Mouse (Mus musculus) mouse trophoblast stem cell (cell line): ENCODE measurements around the gene Actn2.

ENCODE experiments used
- in situ Hi-C, 2 experiments: fragments of 300-500 bp; cut with MseI, MboI; formaldehyde crosslinking; loops; 2 replicates in 1 of 2; 3 replicates in 1 of 2; pipeline ENCODE4 v1.15.1; 2025

Actn2 gene

DNA sequence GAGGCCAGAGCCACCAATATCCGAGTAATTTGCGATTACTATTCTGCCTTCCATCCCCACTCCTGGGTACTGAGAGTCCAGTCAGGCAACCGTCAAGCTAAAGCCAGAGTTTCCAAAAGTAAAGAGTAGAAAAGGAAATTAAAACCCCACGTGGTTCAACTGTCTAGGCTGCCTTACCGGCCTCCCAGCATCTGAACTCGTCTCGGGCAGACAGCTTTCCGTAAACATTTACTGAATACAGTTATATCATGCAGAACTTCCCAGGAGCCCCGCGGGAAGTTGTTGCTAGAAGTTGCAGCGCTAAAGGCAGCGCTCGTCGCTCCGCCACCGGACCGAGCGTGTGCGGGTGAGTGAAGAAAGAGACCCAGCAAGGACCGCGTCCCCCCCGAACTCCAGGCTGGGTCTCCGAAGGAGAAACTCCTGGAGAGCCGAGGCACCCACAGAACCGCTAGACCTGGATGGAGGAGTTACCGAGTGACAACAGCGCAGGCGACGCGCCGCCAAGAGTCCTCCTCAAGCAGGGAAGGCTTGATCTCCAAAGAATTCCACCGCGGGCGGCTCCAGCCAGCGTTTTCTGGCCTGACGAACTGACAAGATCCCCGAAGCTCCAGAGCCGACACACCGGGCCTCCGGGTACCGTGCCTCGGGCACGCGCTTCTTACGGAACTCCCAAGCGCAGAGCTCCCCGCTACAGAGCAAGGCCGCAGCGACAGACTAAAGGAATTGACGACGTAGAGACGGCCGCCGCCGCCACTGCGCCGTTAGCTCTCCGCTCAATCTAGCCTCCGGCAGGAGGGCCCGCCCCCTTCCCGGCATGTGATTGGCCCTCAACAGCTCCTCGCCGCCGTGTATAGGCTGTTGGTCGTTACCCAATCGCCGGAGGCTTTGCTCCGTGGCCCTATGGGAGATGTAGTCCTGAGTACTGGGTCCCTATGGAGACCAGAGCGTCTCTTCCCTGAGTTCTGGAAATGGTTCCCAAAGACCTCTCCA lies 82.9 kb downstream of the Actn2 start, which contains the start of gene Mtr:
TSS of gene Mtr (minus strand) at position 723 of the 990 bp plus-strand sequence.
- in situ Hi-C loops = no loop called here

DNA sequence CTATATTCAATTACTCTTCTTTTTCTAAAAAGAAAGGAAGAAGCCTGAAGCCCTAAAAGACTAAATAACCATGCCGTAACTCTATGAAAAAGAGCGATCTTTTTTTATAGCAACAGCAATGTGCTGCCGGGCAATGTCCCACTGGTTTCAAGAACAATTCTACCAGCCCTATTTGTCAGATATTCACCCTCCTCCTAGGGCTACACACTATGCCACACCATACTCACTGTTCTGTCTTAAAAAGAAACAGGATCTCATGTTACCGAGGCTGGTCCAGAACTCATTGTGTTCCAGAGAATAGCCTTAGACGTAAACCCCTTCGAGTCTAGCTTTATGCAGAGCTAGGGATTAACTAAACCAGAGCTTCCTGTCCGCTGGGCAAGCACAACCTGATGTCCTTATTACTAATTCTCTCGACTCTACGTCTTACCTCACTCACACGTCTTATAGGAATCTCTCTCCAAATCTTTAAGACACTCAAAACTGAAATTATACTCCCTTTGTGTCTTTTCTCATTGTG lies 83.6 kb downstream of the Actn2 start:
- in situ Hi-C loops = no loop called here

DNA sequence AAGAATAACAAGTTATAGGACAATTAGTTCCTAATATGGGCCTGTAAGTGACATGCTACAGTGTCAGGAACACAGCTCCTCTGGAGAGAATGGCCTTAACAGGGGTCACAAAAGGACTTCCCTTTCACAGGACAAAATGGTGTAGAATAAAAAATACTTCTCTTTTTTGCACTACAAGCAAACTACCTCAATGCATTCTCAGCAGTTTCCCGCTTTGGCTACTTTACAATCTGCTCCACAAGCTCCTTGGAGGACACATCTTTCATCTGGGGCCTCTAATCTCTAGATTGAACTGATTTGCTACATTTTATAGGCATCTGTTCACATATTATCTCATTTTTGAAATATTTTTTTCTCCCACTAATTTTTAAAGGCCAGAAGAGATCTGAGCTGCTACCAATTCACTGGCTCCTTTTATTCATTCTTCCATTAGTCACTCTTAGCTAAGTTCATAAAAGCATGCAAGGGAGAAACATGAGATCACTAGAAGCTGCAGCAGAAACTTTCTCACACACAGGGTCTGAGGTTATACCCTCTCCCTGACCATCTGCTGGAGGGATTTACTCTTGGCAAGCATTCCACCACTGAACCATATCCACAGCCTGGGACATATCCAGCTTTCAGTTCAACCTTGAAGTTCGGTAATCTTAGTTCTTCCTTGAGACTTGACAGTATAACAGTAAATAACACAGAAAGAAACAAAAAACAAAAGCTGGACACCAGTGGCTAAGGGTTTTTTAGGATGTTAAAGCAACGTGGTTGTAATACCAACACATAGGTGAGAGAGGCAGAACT lies 84.5 kb downstream of the Actn2 start:
- in situ Hi-C loops = no loop called here

DNA sequence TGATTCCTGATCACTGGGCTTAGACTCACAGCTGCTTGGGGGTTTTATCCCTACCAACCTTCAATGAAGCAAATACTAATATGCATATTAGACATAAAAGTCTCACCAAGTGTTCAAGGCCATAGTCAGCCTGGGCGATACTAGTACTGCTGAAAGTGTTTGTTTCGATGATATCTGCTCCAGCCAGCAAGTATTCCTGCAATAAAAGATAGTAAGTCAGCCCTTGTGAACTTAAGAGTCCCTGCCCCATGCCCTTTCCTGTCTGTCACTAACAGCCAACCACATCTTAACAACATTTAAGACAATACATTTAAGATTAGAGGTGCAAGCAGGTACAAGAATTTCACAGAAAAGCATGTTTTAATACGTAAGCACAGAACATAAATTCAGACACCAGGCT lies 90.1 kb downstream of the Actn2 start:
- in situ Hi-C loops = no loop called here

DNA sequence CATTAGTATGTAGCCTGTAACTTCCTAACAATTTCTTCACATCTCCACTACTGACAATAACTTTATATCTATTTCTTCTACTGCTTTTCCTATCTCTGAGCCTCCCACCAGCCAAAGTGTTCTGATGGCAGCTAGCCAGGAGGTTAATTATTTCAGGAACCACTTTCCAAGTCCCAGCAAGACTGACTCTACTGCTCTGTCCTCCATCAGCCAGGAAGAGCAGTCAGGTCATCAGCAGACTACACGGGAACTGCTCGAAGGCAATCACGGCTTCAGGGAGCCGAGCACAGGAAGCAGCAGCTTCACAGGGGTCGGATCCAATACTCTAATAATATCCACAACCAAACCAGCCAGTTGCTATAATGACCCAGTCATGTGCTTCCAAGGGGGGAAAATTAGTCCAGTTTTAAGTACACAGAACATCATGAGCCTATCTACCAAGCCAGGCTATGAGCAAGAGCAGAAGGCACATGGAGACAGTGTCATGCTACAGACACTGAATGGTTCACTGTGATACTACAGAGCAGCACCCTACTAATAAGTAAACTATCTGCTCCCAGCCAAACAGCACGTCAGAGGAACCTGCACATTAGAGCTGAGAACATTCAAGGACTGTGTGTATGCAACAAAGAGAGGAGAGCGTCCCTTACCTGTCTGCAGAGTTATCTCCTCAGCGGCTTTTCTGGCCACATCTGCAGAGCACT lies 91.2 kb downstream of the Actn2 start:
- in situ Hi-C loops = no loop called here

DNA sequence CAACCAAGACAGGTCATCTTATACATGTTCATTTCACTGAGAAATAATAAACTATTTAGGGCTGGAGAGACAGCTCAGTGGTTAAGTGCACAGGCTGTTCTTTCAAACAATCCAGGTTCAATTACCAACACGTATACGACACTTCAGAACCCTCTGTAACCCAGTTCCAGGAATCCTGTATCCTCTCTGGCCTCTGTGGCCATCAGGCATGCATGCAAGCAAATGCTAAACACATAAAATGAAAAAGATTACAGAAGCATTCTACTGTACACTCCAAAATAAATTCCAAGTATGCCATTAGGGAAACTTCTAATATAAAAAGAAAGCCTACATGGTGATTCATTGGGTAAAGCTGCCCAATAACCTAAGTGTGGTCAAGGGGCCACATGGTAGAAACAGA lies 94.6 kb downstream of the Actn2 start:
- in situ Hi-C loops = no loop called here

DNA sequence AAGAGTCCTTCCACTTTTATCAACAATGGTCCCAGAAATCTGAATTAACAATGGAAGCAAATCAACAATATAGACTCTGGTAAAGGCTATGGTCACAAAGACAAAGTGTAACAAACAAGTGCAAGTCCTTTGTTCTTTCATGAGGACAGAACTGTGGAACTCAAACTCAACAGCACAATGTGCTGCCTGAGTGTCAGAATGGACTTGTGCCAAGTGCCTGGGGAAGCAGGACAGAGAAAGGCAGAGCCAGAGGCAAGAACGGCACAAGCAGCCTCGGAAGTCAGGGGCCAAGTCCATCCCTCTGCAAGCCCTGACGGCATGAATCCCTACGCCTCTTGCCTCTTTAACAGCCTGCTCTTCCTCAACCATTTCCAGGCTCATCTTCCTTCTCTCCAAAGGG lies 96.6 kb downstream of the Actn2 start:
- in situ Hi-C loops = no loop called here

DNA sequence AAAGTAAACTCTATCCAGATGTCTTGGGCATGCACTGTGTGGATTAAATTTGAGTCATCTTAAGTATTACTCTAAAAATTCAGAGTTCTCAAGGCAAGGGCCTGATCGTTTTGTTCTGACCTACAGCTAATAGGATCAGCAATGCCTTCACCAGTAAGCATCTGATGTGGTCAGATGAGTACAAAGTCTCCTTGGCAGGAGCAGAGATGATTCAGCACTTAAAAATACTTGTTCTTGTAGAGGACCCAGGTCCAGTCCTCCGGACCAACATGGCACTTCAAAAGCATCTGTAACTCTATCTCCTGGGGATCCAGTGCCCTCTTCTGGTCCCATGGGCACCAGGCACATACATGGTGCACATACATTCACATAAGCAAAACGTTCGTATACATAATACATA lies 108.4 kb downstream of the Actn2 start:
- in situ Hi-C loops = no loop called here

DNA sequence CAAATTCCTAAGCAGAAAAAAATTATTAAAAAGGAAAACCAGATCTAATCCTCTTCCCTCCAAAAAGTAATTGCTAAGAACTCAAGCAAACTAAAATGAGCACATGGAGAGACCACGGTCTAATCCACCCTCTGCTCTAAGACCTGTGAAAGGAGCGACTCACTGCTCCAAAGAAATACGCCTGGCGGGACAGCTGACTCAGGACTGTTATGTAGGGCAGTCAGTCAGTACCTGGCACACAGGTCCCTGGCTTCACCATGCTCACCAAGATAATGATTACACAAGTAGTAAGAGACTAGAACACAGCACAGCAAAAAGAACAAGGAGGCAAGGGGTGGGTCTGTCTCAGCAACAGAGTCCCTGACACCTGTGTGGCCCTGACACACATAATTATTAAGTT lies 112.3 kb downstream of the Actn2 start:
- in situ Hi-C loops = no loop called here

DNA sequence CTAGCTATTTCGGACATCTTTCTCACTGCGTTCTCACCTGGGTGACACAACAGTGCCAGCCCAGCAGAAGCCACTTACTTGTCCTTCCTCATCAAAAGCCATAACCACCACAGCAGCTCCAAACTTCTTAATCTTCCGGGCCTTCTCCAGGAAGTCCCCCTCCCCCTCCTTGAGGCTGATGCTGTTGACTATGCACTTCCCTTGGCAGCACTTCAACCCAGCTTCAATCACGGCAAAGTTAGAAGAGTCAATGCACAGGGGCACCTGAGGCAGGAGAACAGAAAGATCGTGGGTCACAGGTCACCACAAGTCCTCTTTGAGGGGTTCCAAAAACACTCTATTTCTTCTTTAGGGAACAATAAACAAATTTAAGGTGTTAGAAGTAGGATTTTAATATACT lies 113.0 kb downstream of the Actn2 start:
- in situ Hi-C loops = no loop called here
